Mouse (Mus musculus): ENCODE measurements at regions not wholly inside any gene's neighbourhood (a gene's known extent, or its start where the extent isn't known, plus 50 kb on each side); places are given as distances from the start of the nearest gene placed in this dataset.

DNA sequence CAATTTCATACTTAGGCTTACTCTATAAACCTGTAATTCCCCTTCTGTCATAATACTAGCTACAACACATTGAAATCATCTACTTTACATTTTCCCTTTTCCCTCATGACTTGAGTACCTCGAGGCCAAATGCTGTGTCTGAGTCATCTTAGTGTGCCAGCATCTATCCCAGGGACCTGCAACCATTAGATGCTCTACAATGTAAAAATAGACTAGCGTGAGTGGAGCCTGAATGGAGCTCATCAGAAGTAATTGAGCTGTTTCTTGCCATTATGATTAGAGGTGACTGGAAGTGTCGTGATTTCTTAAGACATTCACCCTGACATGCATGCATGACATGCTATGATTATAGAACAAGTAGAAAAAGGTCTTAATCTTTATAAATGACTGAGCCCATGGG lies 301.1 kb downstream of the Myh15 start:
- Histone ChIP-seq H3K9ac (replicated peaks; ENCODE audit: low read length) (no peak overlapping the region), H3K27ac (no peak overlapping the region), H3K36me3 (ENCODE audit: insufficient read depth, low read length) (no peaks in the 10 kb centered on the region), H3K27me3 (ENCODE audit: insufficient read depth, low read length) (no peaks in the 10 kb centered on the region), H3K4me1 (ENCODE audit: insufficient read depth, low read length) (no peaks in the 10 kb centered on the region), H3K4me3 (ENCODE audit: low read length) (no peak overlapping the region), H3K4me2 (ENCODE audit: low read depth, low read length) (no peak overlapping the region), H3K9me3 (ENCODE audit: low read length) (no peaks in the 10 kb centered on the region)
- DNase-seq (ENCODE audit: low spot score) = no peak
- 69% methylated on average over 3 of the region's 3 CpGs for WGBS
- TF ChIP-seq CTCF (IDR thresholded peaks at IDR 0.05; ENCODE audit: low read depth) = no peak
- ATAC-seq = no peak

DNA sequence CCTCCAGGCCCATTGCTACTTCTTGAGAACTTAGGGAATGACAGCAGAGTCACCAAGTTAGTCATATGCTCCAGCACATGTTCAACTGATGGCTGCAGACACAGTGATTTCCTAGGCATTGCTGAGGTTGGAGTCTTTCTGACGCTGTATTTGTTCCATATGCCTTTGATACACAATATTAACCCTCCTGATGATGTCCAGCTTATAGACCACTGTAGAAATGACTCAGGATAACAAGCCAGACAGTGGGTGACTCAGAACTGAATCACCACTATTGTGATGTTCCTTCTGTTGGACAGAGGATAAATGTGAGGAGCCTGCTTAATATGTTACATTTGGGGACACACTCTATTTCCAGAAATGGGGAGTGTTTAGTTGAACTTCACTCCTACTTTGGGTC lies 304.4 kb downstream of the Myh15 start:
- 79% methylated on average over 1 of the region's 1 CpGs for WGBS
- DNase-seq (ENCODE audit: low spot score) (no peak), ATAC-seq (no peak)
- no peak for TF ChIP-seq CTCF (IDR thresholded peaks at IDR 0.05; ENCODE audit: low read depth)
- Histone ChIP-seq H3K36me3 (ENCODE audit: insufficient read depth, low read length) (no peaks in the 10 kb centered on the region), H3K4me1 (ENCODE audit: insufficient read depth, low read length) (no peaks in the 10 kb centered on the region), H3K9ac (replicated peaks; ENCODE audit: low read length) (no peak overlapping the region), H3K27me3 (ENCODE audit: insufficient read depth, low read length) (no peaks in the 10 kb centered on the region), H3K4me3 (ENCODE audit: low read length) (no peak overlapping the region), H3K4me2 (ENCODE audit: low read depth, low read length) (no peak overlapping the region), H3K27ac (no peak overlapping the region), H3K9me3 (ENCODE audit: low read length) (no peaks in the 10 kb centered on the region)

DNA sequence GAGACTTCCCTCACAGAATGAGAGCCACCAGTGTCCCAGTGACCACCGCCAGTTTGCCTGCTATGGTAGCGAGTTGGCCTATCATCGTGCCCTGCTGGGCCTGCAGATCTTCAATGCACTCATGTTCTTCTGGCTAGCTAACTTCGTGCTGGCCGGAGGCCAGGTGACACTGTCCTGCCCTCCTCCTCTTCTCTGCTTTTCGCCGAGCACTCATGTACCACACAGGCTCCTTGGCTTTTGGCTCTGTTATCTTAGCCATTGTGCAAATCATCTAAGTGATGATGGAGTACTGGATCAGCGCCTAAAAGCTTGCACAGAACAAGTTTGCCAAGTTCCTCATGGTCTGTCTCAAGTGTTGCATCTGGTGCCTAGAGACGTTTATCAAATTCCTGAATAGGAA lies 312.2 kb downstream of the Myh15 start:
- Histone ChIP-seq H3K9ac (replicated peaks; ENCODE audit: low read length) (no peak overlapping the region), H3K27ac (no peak overlapping the region), H3K4me3 (ENCODE audit: low read length) (no peak overlapping the region), H3K27me3 (ENCODE audit: insufficient read depth, low read length) (no peaks in the 10 kb centered on the region), H3K36me3 (ENCODE audit: insufficient read depth, low read length) (no peaks in the 10 kb centered on the region), H3K4me1 (ENCODE audit: insufficient read depth, low read length) (no peaks in the 10 kb centered on the region), H3K9me3 (ENCODE audit: low read length) (no peaks in the 10 kb centered on the region), H3K4me2 (ENCODE audit: low read depth, low read length) (no peak overlapping the region)
- 78% methylated on average over 9 of the region's 9 CpGs for WGBS
- ATAC-seq (no peak), DNase-seq (ENCODE audit: low spot score) (no peak)
- no peak for TF ChIP-seq CTCF (IDR thresholded peaks at IDR 0.05; ENCODE audit: low read depth)

DNA sequence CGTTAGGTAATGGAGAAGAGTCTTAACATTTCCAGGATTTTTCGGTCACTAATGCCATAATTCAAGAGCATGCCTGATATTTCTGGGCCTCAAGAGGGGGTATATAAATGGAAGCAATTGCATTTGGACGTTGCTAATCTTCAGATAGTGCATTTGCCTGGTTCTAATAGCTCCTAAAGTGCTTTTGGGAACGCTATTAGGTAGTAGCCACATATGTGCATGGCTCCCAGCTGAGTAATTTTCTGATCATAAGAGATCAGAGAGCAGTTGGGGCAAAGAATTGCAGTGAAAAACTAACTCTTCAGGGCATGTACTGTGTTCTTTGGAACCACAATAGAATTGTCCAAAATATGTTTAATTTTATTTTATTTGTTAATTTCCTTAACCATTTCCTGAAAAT lies 317.8 kb downstream of the Myh15 start:
- H3K9me3 ChIP-seq (ENCODE audit: low read length) = no peaks in the 10 kb centered on the region
- no peak overlapping the region for H3K9ac ChIP-seq (replicated peaks; ENCODE audit: low read length)
- H3K4me2 ChIP-seq (ENCODE audit: low read depth, low read length) = no peak overlapping the region
- H3K4me1 ChIP-seq (ENCODE audit: insufficient read depth, low read length) = no peaks in the 10 kb centered on the region
- WGBS = 70% methylated on average over 4 of the region's 4 CpGs
- no peak overlapping the region for H3K4me3 ChIP-seq (ENCODE audit: low read length)
- H3K27ac ChIP-seq = no peak overlapping the region
- DNase-seq (ENCODE audit: low spot score) = no peak
- no peak for TF ChIP-seq CTCF (IDR thresholded peaks at IDR 0.05; ENCODE audit: low read depth)
- H3K36me3 ChIP-seq (ENCODE audit: insufficient read depth, low read length) = no peaks in the 10 kb centered on the region
- ATAC-seq = no peak
- H3K27me3 ChIP-seq (ENCODE audit: insufficient read depth, low read length) = no peaks in the 10 kb centered on the region

DNA sequence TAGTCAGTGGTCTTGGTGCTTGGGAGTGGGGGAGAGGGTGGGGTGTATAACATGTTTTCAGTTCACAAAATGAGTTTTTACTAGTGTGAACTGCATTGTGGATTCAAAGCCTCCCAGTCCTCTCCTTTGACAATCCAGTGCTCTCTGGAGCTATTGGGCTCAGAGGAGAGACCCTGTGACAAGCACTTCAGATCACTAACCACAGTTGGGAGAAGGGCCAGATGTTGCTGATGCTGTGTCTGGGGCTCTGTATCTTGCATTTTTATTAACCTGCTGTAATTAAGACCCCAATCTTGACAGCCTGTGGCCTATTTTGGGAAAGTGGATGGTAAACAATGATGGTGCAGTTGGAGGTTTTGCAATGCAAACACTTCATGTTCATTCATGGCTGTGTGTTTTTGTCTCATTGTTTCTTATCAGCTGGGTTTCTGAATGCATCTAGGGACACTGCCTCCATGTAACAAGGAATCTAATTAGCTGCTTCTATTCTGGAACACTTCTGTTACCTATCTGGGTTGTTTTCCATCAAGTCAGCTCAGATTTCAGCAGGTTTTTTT lies 320.0 kb upstream of the Ift57 start:
- no peaks in the 10 kb centered on the region for H3K36me3 ChIP-seq (ENCODE audit: insufficient read depth, low read length)
- no peak for TF ChIP-seq CTCF (IDR thresholded peaks at IDR 0.05; ENCODE audit: low read depth)
- no peak overlapping the region for H3K27ac ChIP-seq
- DNase-seq (ENCODE audit: low spot score) (no peak), ATAC-seq (no peak)
- no peak overlapping the region for H3K4me3 ChIP-seq (ENCODE audit: low read length)
- no peaks in the 10 kb centered on the region for H3K9me3 ChIP-seq (ENCODE audit: low read length)
- no peak overlapping the region for H3K9ac ChIP-seq (replicated peaks; ENCODE audit: low read length)
- no peak overlapping the region for H3K4me2 ChIP-seq (ENCODE audit: low read depth, low read length)
- no peaks in the 10 kb centered on the region for H3K4me1 ChIP-seq (ENCODE audit: insufficient read depth, low read length)
- H3K27me3 ChIP-seq (ENCODE audit: insufficient read depth, low read length) = no peaks in the 10 kb centered on the region

DNA sequence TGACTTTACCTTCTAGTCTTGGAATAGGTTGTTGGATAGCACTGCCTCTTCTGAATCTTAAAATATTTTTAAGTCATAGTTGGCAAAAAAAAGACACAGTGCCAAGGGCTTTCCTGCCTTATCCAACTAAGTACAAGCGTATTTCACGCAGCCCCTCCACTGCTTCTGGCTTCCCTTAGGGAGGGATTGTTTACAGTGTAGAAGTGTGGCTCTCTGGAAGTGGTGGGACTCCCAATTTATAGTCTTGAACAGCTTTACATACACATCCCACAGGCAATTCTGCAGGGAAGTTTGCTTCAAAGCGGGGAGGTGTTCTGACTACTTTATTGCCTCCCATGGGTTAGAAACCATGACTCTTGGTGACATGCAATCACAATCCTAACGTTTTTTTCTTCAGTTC lies 310.9 kb upstream of the Ift57 start:
- H3K4me3 ChIP-seq (ENCODE audit: low read length) = no peak overlapping the region

DNA sequence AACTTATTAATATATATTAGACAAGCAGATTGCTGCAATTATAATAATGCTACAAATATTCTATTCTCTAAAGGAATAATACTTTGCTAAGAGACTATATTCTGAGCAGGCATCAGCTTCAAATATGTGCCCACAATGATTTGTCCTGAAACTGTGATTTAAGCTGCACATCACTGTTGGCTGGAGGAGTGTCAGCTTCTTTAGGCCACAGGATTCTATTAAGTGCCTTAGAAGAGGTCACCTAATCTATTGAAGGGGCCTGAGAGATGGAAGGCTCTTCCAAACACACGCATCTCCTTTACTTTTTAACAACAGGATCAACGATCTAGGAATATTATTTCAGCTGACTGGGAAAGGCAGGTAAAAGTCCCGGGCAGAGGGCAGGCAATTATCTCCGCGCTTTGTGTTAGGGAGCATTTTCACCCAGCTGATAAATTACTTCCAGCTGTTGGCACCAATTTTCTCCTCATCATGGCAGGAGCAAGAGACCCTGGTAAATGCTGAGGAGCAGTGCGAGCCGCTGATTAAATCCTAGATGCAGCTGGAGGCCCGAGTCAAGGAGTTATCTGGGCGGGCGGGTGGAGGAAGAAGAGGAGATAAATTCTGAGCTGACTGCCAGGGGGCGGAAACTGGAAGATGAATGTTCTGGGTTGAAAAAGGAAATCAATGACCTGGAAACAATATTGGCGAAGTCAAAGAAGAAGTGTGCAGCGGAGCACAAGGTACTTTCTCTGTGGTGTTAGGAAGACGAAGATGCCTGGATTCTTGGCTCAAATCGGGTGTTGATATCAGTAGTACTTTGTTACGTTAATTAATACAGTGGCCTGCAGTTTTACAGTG lies 290.9 kb upstream of the Ift57 start:
- Histone ChIP-seq H3K4me1 (ENCODE audit: insufficient read depth, low read length) (0 out of 2 replicates have a peak, but pooled peaks cover 3% of the 10 kb centered on the region), H3K4me3 (ENCODE audit: low read length) (no peak overlapping the region), H3K36me3 (ENCODE audit: insufficient read depth, low read length) (no peaks in the 10 kb centered on the region), H3K27me3 (ENCODE audit: insufficient read depth, low read length) (no peaks in the 10 kb centered on the region), H3K4me2 (ENCODE audit: low read depth, low read length) (peak overlapping the region; percentile 31), H3K9me3 (ENCODE audit: low read length) (no peaks in the 10 kb centered on the region), H3K9ac (replicated peaks; ENCODE audit: low read length) (no peak overlapping the region), H3K27ac (no peak overlapping the region)
- 25% methylated on average over 16 of the region's 16 CpGs for WGBS
- TF ChIP-seq CTCF (IDR thresholded peaks at IDR 0.05; ENCODE audit: low read depth) = no peak
- DNase-seq (ENCODE audit: low spot score) (peak; percentile 40), ATAC-seq (no peak)

More for the DNA sequence above, 310.9 kb upstream of the Ift57 start:
- no peaks in the 10 kb centered on the region for H3K27me3 ChIP-seq (ENCODE audit: insufficient read depth, low read length)
- no peak overlapping the region for H3K9ac ChIP-seq (replicated peaks; ENCODE audit: low read length)
- H3K4me2 ChIP-seq (ENCODE audit: low read depth, low read length) = no peak overlapping the region
- ATAC-seq (no peak), DNase-seq (ENCODE audit: low spot score) (no peak)
- no peak overlapping the region for H3K27ac ChIP-seq
- H3K9me3 ChIP-seq (ENCODE audit: low read length) = no peaks in the 10 kb centered on the region
- TF ChIP-seq CTCF (IDR thresholded peaks at IDR 0.05; ENCODE audit: low read depth) = no peak
- H3K36me3 ChIP-seq (ENCODE audit: insufficient read depth, low read length) = no peaks in the 10 kb centered on the region
- WGBS = 83% methylated on average over 4 of the region's 4 CpGs
- no peaks in the 10 kb centered on the region for H3K4me1 ChIP-seq (ENCODE audit: insufficient read depth, low read length)
